Mouse (Mus musculus): ENCODE measurements at regions not wholly inside any gene's neighbourhood (a gene's known extent, or its start where the extent isn't known, plus 50 kb on each side); places are given as distances from the start of the nearest gene placed in this dataset.

- ATAC-seq (replicated peaks; ENCODE audit: poor library complexity), result no peak
Measured at GRCm38 (mm10) chr3:18908737-18909136, 719.7 kb downstream of the 1700064H15Rik start.

GRCm38 (mm10) chr3:18928401-18929104, 699.9 kb downstream of the 1700064H15Rik start:
- no peak for ATAC-seq (replicated peaks; ENCODE audit: poor library complexity)

GRCm38 (mm10) chr3:18929105-18929492, 699.4 kb downstream of the 1700064H15Rik start:
- no peak for ATAC-seq (replicated peaks; ENCODE audit: poor library complexity)

GRCm38 (mm10) chr3:18932983-18933726, 695.3 kb downstream of the 1700064H15Rik start:
- no peak for ATAC-seq (replicated peaks; ENCODE audit: poor library complexity)

- ATAC-seq (replicated peaks; ENCODE audit: poor library complexity), result no peak
Measured at GRCm38 (mm10) chr3:18934891-18935290, 693.6 kb downstream of the 1700064H15Rik start.

- ATAC-seq (replicated peaks; ENCODE audit: poor library complexity), result no peak
Measured at GRCm38 (mm10) chr3:18937333-18938122, 690.9 kb downstream of the 1700064H15Rik start.

GRCm38 (mm10) chr3:18941301-18942177, 686.9 kb downstream of the 1700064H15Rik start:
- ATAC-seq (replicated peaks; ENCODE audit: poor library complexity), result no peak

- no peak for ATAC-seq (replicated peaks; ENCODE audit: poor library complexity)
Measured at GRCm38 (mm10) chr3:18960341-18960740, 668.1 kb downstream of the 1700064H15Rik start.

- no peak for ATAC-seq (replicated peaks; ENCODE audit: poor library complexity)
Measured at GRCm38 (mm10) chr3:18988662-18989061, 639.8 kb downstream of the 1700064H15Rik start.

- ATAC-seq (replicated peaks; ENCODE audit: poor library complexity), result no peak
Measured at GRCm38 (mm10) chr3:18989577-18990240, 638.8 kb downstream of the 1700064H15Rik start.

- ATAC-seq (replicated peaks; ENCODE audit: poor library complexity), result no peak
Measured at GRCm38 (mm10) chr3:19000179-19000578, 628.3 kb downstream of the 1700064H15Rik start.

- ATAC-seq (replicated peaks; ENCODE audit: poor library complexity), result no peak
Measured at GRCm38 (mm10) chr3:19002056-19002455, 626.4 kb downstream of the 1700064H15Rik start.

- ATAC-seq (replicated peaks; ENCODE audit: poor library complexity), result no peak
Measured at GRCm38 (mm10) chr3:19004792-19005191, 623.7 kb downstream of the 1700064H15Rik start.

GRCm38 (mm10) chr3:19044566-19044965, 583.9 kb downstream of the 1700064H15Rik start:
- ATAC-seq (replicated peaks; ENCODE audit: poor library complexity), result no peak

- ATAC-seq (replicated peaks; ENCODE audit: poor library complexity), result peak; percentile 55
Measured at GRCm38 (mm10) chr3:19045933-19046332, 582.5 kb downstream of the 1700064H15Rik start.

GRCm38 (mm10) chr3:19046610-19047009, 581.9 kb downstream of the 1700064H15Rik start:
- no peak for ATAC-seq (replicated peaks; ENCODE audit: poor library complexity)

GRCm38 (mm10) chr3:19055961-19056360, 572.5 kb downstream of the 1700064H15Rik start:
- ATAC-seq (replicated peaks; ENCODE audit: poor library complexity), result no peak

- ATAC-seq (replicated peaks; ENCODE audit: poor library complexity), result no peak
Measured at GRCm38 (mm10) chr3:19056623-19057022, 571.9 kb downstream of the 1700064H15Rik start.

GRCm38 (mm10) chr3:19059906-19060870, 568.3 kb downstream of the 1700064H15Rik start:
- no peak for ATAC-seq (replicated peaks; ENCODE audit: poor library complexity)

All from megakaryocyte progenitor cell, adult 5-6 weeks (primary cell).